Mouse (Mus musculus): ENCODE measurements around the gene Cxcl2. TPM values are rescaled to one million over a fixed set of nuclear protein-coding genes. Genes with fewer than 3 reads are reported as not detected.

Gene Cxcl2
- polyA plus RNA-seq, 1 experiment from 2014 or later, result not detected

DNA sequence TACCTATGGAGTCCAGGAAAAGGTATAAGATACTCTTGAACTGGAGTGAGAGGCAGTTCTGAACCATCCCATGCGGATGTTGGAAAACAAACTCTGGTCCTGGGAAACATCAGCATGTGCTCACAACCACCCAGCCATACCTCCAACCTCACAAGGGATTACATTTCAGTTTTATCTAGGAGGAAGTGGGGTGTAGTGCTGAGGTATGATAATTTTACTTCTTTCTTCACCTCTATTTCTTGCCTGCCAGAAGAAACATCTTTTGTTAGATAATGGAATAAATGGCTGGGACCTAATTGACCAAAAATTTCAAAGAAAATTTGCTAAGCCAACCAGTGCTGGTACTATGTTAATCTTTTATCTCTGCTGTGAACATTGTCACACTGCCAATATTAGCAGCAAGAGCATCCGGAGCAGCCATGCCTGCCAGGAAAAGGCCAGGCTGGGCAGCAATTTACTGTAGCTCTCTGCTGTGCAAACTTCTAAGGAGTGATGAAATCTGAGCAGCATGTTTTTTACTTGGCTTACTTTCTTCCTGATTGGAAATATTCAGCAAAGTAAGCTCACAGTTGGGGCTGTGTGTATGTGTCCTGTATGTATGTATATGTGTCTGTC is 18.9 kb upstream of the Cxcl2 start:
- no peak overlapping the region for H3K4me3 ChIP-seq (ENCODE audit: low read depth, low read length)
- H3K27ac ChIP-seq (ENCODE audit: low read length), result no peak overlapping the region
- no peaks in the 10 kb centered on the region for H3K27me3 ChIP-seq (ENCODE audit: control insufficient read depth, insufficient read depth, low read length)
- H3K9ac ChIP-seq (replicated peaks; ENCODE audit: low read depth, low read length), result no peak overlapping the region
- no peak for ATAC-seq (ENCODE audit: insufficient number of reproducible peaks, insufficient read depth, low FRiP score, low read depth)
- no peaks in the 10 kb centered on the region for H3K4me1 ChIP-seq (ENCODE audit: control insufficient read depth, insufficient read depth, low read length)
- no peak overlapping the region for H3K4me2 ChIP-seq (replicated peaks; ENCODE audit: low read depth, low read length)
- no peaks in the 10 kb centered on the region for H3K9me3 ChIP-seq (ENCODE audit: control insufficient read depth, low read depth, low read length)
- 63% methylated on average over 2 of the region's 2 CpGs for WGBS
- H3K36me3 ChIP-seq (ENCODE audit: control insufficient read depth, insufficient read depth, low read length), result no peaks in the 10 kb centered on the region

- H3K27ac ChIP-seq (ENCODE audit: low read length), result no peak overlapping the region
- 76% methylated on average over 5 of the region's 5 CpGs for WGBS
- H3K4me2 ChIP-seq (replicated peaks; ENCODE audit: low read depth, low read length), result no peak overlapping the region
- no peak overlapping the region for H3K4me3 ChIP-seq (ENCODE audit: low read depth, low read length)
- no peaks in the 10 kb centered on the region for H3K27me3 ChIP-seq (ENCODE audit: control insufficient read depth, insufficient read depth, low read length)
- H3K9me3 ChIP-seq (ENCODE audit: control insufficient read depth, low read depth, low read length), result no peaks in the 10 kb centered on the region
- H3K36me3 ChIP-seq (ENCODE audit: control insufficient read depth, insufficient read depth, low read length), result no peaks in the 10 kb centered on the region
- H3K4me1 ChIP-seq (ENCODE audit: control insufficient read depth, insufficient read depth, low read length), result no peaks in the 10 kb centered on the region
- H3K9ac ChIP-seq (replicated peaks; ENCODE audit: low read depth, low read length), result no peak overlapping the region
- no peak for ATAC-seq (ENCODE audit: insufficient number of reproducible peaks, insufficient read depth, low FRiP score, low read depth)
Observed at GRCm38 (mm10) chr5:90888661-90889060, 15.0 kb upstream of the Cxcl2 start.

- H3K4me1 ChIP-seq (ENCODE audit: control insufficient read depth, insufficient read depth, low read length), result no peaks in the 10 kb centered on the region
- H3K4me2 ChIP-seq (replicated peaks; ENCODE audit: low read depth, low read length), result peak within 1 kb of the TSS; percentile 87
- no peak within 1 kb of the TSS for H3K27ac ChIP-seq (ENCODE audit: low read length)
- no peaks in the 10 kb centered on the region for H3K9me3 ChIP-seq (ENCODE audit: control insufficient read depth, low read depth, low read length)
- ATAC-seq (ENCODE audit: insufficient number of reproducible peaks, insufficient read depth, low FRiP score, low read depth), result peak; percentile 83
- H3K36me3 ChIP-seq (ENCODE audit: control insufficient read depth, insufficient read depth, low read length), result no peaks in the 10 kb centered on the region
- peak within 1 kb of the TSS; percentile 40 for H3K9ac ChIP-seq (replicated peaks; ENCODE audit: low read depth, low read length)
- H3K4me3 ChIP-seq (ENCODE audit: low read depth, low read length), result peak within 1 kb of the TSS; percentile 40
- H3K27me3 ChIP-seq (ENCODE audit: control insufficient read depth, insufficient read depth, low read length), result no peaks in the 10 kb centered on the region
- WGBS, result 9% methylated on average over 30 of the region's 30 CpGs
Observed at GRCm38 (mm10) chr5:90890519-90891463, 12.9 kb upstream of the Cxcl2 start, which contains the start of gene Cxcl1. Cxcl1 (plus strand) TSS chr5:90891241.

GRCm38 (mm10) chr5:90891464-90891813 is 12.2 kb upstream of the Cxcl2 start:
- WGBS, result 26% methylated on average over 10 of the region's 10 CpGs
- Histone ChIP-seq H3K36me3 (ENCODE audit: control insufficient read depth, insufficient read depth, low read length) (no peaks in the 10 kb centered on the region), H3K9me3 (ENCODE audit: control insufficient read depth, low read depth, low read length) (no peaks in the 10 kb centered on the region), H3K9ac (replicated peaks; ENCODE audit: low read depth, low read length) (peak overlapping the region; percentile 40; the same call in 1 of the 2 replicates), H3K27ac (ENCODE audit: low read length) (no peak overlapping the region), H3K4me2 (replicated peaks; ENCODE audit: low read depth, low read length) (peak overlapping the region; percentile 87), H3K4me3 (ENCODE audit: low read depth, low read length) (peak overlapping the region; percentile 40), H3K4me1 (ENCODE audit: control insufficient read depth, insufficient read depth, low read length) (no peaks in the 10 kb centered on the region), H3K27me3 (ENCODE audit: control insufficient read depth, insufficient read depth, low read length) (no peaks in the 10 kb centered on the region)
- ATAC-seq (ENCODE audit: insufficient number of reproducible peaks, insufficient read depth, low FRiP score, low read depth), result no peak; the same call in 1 of the 2 replicates

GRCm38 (mm10) chr5:90894231-90894630 is 9.4 kb upstream of the Cxcl2 start:
- Histone ChIP-seq H3K4me3 (ENCODE audit: low read depth, low read length) (no peak overlapping the region), H3K36me3 (ENCODE audit: control insufficient read depth, insufficient read depth, low read length) (no peaks in the 10 kb centered on the region), H3K4me2 (replicated peaks; ENCODE audit: low read depth, low read length) (no peak overlapping the region), H3K9me3 (ENCODE audit: control insufficient read depth, low read depth, low read length) (no peaks in the 10 kb centered on the region), H3K4me1 (ENCODE audit: control insufficient read depth, insufficient read depth, low read length) (no peaks in the 10 kb centered on the region), H3K27me3 (ENCODE audit: control insufficient read depth, insufficient read depth, low read length) (no peaks in the 10 kb centered on the region), H3K9ac (replicated peaks; ENCODE audit: low read depth, low read length) (no peak overlapping the region), H3K27ac (ENCODE audit: low read length) (no peak overlapping the region)
- WGBS, result 71% methylated on average over 8 of the region's 8 CpGs
- no peak for ATAC-seq (ENCODE audit: insufficient number of reproducible peaks, insufficient read depth, low FRiP score, low read depth)

GRCm38 (mm10) chr5:90897429-90897828 is 6.2 kb upstream of the Cxcl2 start:
- Histone ChIP-seq H3K4me2 (replicated peaks; ENCODE audit: low read depth, low read length) (no peak overlapping the region), H3K4me3 (ENCODE audit: low read depth, low read length) (no peak overlapping the region), H3K9ac (replicated peaks; ENCODE audit: low read depth, low read length) (no peak overlapping the region), H3K9me3 (ENCODE audit: control insufficient read depth, low read depth, low read length) (no peaks in the 10 kb centered on the region), H3K36me3 (ENCODE audit: control insufficient read depth, insufficient read depth, low read length) (no peaks in the 10 kb centered on the region), H3K27ac (ENCODE audit: low read length) (no peak overlapping the region), H3K27me3 (ENCODE audit: control insufficient read depth, insufficient read depth, low read length) (no peaks in the 10 kb centered on the region), H3K4me1 (ENCODE audit: control insufficient read depth, insufficient read depth, low read length) (peaks cover 6% of the 10 kb centered on the region; the same call in 1 of the 2 replicates)
- ATAC-seq (ENCODE audit: insufficient number of reproducible peaks, insufficient read depth, low FRiP score, low read depth), result no peak
- WGBS, result 70% methylated on average over 3 of the region's 3 CpGs

DNA sequence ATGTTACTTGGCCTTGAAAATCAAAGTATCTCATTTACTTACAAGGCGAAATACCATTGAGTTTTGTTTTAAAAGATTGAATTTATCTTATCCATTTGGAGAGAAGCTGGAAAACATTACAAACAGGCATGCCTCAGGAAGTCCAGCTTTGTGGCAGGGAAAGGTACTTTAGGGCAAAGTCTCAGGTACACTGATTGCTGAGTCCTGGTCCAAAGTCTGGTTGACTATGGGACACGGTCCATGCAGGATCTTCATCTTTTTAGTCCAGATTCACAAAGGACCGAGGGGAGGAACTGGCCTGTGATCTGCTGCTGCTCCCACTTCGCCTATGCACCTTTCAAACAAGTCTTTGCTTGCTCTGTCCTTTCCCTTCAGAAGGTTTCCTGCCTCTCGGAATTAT is 4.4 kb upstream of the Cxcl2 start:
- WGBS, result 87% methylated on average over 5 of the region's 5 CpGs

DNA sequence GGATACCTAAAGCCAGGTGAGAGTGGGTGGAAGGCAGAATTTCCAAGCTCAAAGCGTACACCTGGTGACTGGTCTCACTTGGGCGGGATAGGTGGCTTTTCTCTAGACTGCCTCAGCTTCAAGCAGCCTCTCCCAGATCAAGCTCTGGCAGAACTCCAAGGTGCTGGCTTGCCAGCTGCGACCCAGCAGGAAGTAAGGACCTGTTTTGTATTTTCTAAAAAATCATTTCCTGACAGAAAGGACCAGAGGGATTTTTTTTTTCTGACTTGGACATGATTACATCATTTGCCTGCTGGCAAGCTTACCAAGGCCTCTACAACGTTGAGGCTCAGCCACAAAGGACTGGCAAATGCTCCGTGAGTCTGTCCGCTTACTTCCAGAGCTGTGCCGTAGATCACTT is 3.5 kb upstream of the Cxcl2 start:
- Histone ChIP-seq H3K27ac (ENCODE audit: low read length) (no peak overlapping the region), H3K9ac (replicated peaks; ENCODE audit: low read depth, low read length) (no peak overlapping the region), H3K27me3 (ENCODE audit: control insufficient read depth, insufficient read depth, low read length) (0 out of 2 replicates have a peak, but pooled peaks cover 3% of the 10 kb centered on the region), H3K9me3 (ENCODE audit: control insufficient read depth, low read depth, low read length) (no peaks in the 10 kb centered on the region), H3K4me1 (ENCODE audit: control insufficient read depth, insufficient read depth, low read length) (peaks cover 11% of the 10 kb centered on the region; the same call in 1 of the 2 replicates), H3K36me3 (ENCODE audit: control insufficient read depth, insufficient read depth, low read length) (no peaks in the 10 kb centered on the region), H3K4me2 (replicated peaks; ENCODE audit: low read depth, low read length) (no peak overlapping the region), H3K4me3 (ENCODE audit: low read depth, low read length) (no peak overlapping the region)
- ATAC-seq (ENCODE audit: insufficient number of reproducible peaks, insufficient read depth, low FRiP score, low read depth), result no peak
- WGBS, result 50% methylated on average over 7 of the region's 7 CpGs

More for the DNA sequence above, 4.4 kb upstream of the Cxcl2 start:
- H3K4me3 ChIP-seq (ENCODE audit: low read depth, low read length), result no peak overlapping the region
- no peak for ATAC-seq (ENCODE audit: insufficient number of reproducible peaks, insufficient read depth, low FRiP score, low read depth)
- H3K27ac ChIP-seq (ENCODE audit: low read length), result no peak overlapping the region
- H3K36me3 ChIP-seq (ENCODE audit: control insufficient read depth, insufficient read depth, low read length), result no peaks in the 10 kb centered on the region
- no peak overlapping the region for H3K4me2 ChIP-seq (replicated peaks; ENCODE audit: low read depth, low read length)
- H3K4me1 ChIP-seq (ENCODE audit: control insufficient read depth, insufficient read depth, low read length), result peaks cover 11% of the 10 kb centered on the region; the same call in 1 of the 2 replicates
- 0 out of 2 replicates have a peak, but pooled peaks cover 3% of the 10 kb centered on the region for H3K27me3 ChIP-seq (ENCODE audit: control insufficient read depth, insufficient read depth, low read length)
- H3K9ac ChIP-seq (replicated peaks; ENCODE audit: low read depth, low read length), result no peak overlapping the region
- no peaks in the 10 kb centered on the region for H3K9me3 ChIP-seq (ENCODE audit: control insufficient read depth, low read depth, low read length)

Measured in stomach, embryonic 14.5 days (tissue).